Mouse (Mus musculus): ENCODE measurements around the gene Slc25a36. TPM values are rescaled to one million over a fixed set of nuclear protein-coding genes. Genes with fewer than 3 reads are reported as not detected.

Gene Slc25a36
- polyA plus RNA-seq, 1 experiment from 2014 or later: 100.0 TPM

- H3K4me3 ChIP-seq (replicated peaks; ENCODE audit: low read depth, low read length): no peak overlapping the region
- no peak overlapping the region for H3K9ac ChIP-seq (replicated peaks; ENCODE audit: low read length)
- 59% methylated on average over 8 of the region's 8 CpGs for WGBS
- H3K4me2 ChIP-seq (ENCODE audit: low read length): no peak overlapping the region
- H3K36me3 ChIP-seq (ENCODE audit: control insufficient read depth, insufficient read depth, low read length): no peaks in the 10 kb centered on the region
- H3K9me3 ChIP-seq (ENCODE audit: control insufficient read depth, low read length): no peaks in the 10 kb centered on the region
- no peaks in the 10 kb centered on the region for H3K4me1 ChIP-seq (ENCODE audit: control insufficient read depth, insufficient read depth, low read length)
- DNase-seq: no peak
- no peak overlapping the region for H3K27ac ChIP-seq (replicated peaks; ENCODE audit: low read depth, low read length)
- no peak for ATAC-seq (ENCODE audit: low FRiP score, low TSS enrichment)
- H3K27me3 ChIP-seq (ENCODE audit: control insufficient read depth, insufficient read depth, low read length): no peaks in the 10 kb centered on the region
These were observed 69.3 kb downstream of the Slc25a36 start for GRCm38 (mm10) chr9:97041633-97042032.

GRCm38 (mm10) chr9:97038010-97038409 lies 72.9 kb downstream of the Slc25a36 start:
- Histone ChIP-seq H3K9me3 (ENCODE audit: control insufficient read depth, low read length) (no peaks in the 10 kb centered on the region), H3K27me3 (ENCODE audit: control insufficient read depth, insufficient read depth, low read length) (no peaks in the 10 kb centered on the region), H3K4me2 (ENCODE audit: low read length) (no peak overlapping the region), H3K4me3 (replicated peaks; ENCODE audit: low read depth, low read length) (no peak overlapping the region), H3K4me1 (ENCODE audit: control insufficient read depth, insufficient read depth, low read length) (no peaks in the 10 kb centered on the region), H3K27ac (replicated peaks; ENCODE audit: low read depth, low read length) (no peak overlapping the region), H3K36me3 (ENCODE audit: control insufficient read depth, insufficient read depth, low read length) (no peaks in the 10 kb centered on the region), H3K9ac (replicated peaks; ENCODE audit: low read length) (no peak overlapping the region)
- ATAC-seq (ENCODE audit: low FRiP score, low TSS enrichment): no peak
- 94% methylated on average over 3 of the region's 3 CpGs for WGBS
- DNase-seq: no peak

GRCm38 (mm10) chr9:97036656-97037055 lies 74.3 kb downstream of the Slc25a36 start:
- no peaks in the 10 kb centered on the region for H3K36me3 ChIP-seq (ENCODE audit: control insufficient read depth, insufficient read depth, low read length)
- DNase-seq (no peak), ATAC-seq (ENCODE audit: low FRiP score, low TSS enrichment) (no peak)
- H3K4me3 ChIP-seq (replicated peaks; ENCODE audit: low read depth, low read length): no peak overlapping the region
- H3K9ac ChIP-seq (replicated peaks; ENCODE audit: low read length): no peak overlapping the region
- H3K4me2 ChIP-seq (ENCODE audit: low read length): no peak overlapping the region
- H3K9me3 ChIP-seq (ENCODE audit: control insufficient read depth, low read length): no peaks in the 10 kb centered on the region
- 88% methylated on average over 7 of the region's 7 CpGs for WGBS
- H3K27ac ChIP-seq (replicated peaks; ENCODE audit: low read depth, low read length): no peak overlapping the region
- no peaks in the 10 kb centered on the region for H3K4me1 ChIP-seq (ENCODE audit: control insufficient read depth, insufficient read depth, low read length)
- H3K27me3 ChIP-seq (ENCODE audit: control insufficient read depth, insufficient read depth, low read length): no peaks in the 10 kb centered on the region

GRCm38 (mm10) chr9:97027361-97027760 lies 83.6 kb downstream of the Slc25a36 start:
- Histone ChIP-seq H3K4me1 (ENCODE audit: control insufficient read depth, insufficient read depth, low read length) (no peaks in the 10 kb centered on the region), H3K27me3 (ENCODE audit: control insufficient read depth, insufficient read depth, low read length) (no peaks in the 10 kb centered on the region), H3K4me2 (ENCODE audit: low read length) (no peak overlapping the region), H3K36me3 (ENCODE audit: control insufficient read depth, insufficient read depth, low read length) (no peaks in the 10 kb centered on the region), H3K9me3 (ENCODE audit: control insufficient read depth, low read length) (no peaks in the 10 kb centered on the region), H3K4me3 (replicated peaks; ENCODE audit: low read depth, low read length) (no peak overlapping the region), H3K27ac (replicated peaks; ENCODE audit: low read depth, low read length) (no peak overlapping the region), H3K9ac (replicated peaks; ENCODE audit: low read length) (no peak overlapping the region)
- ATAC-seq (ENCODE audit: low FRiP score, low TSS enrichment) (no peak), DNase-seq (no peak)
- WGBS: 79% methylated on average over 12 of the region's 12 CpGs

- Histone ChIP-seq H3K36me3 (ENCODE audit: control insufficient read depth, insufficient read depth, low read length) (no peaks in the 10 kb centered on the region), H3K9me3 (ENCODE audit: control insufficient read depth, low read length) (no peaks in the 10 kb centered on the region), H3K9ac (replicated peaks; ENCODE audit: low read length) (no peak overlapping the region), H3K4me1 (ENCODE audit: control insufficient read depth, insufficient read depth, low read length) (no peaks in the 10 kb centered on the region), H3K4me2 (ENCODE audit: low read length) (no peak overlapping the region), H3K27me3 (ENCODE audit: control insufficient read depth, insufficient read depth, low read length) (no peaks in the 10 kb centered on the region), H3K27ac (replicated peaks; ENCODE audit: low read depth, low read length) (no peak overlapping the region), H3K4me3 (replicated peaks; ENCODE audit: low read depth, low read length) (no peak overlapping the region)
- DNase-seq (no peak), ATAC-seq (ENCODE audit: low FRiP score, low TSS enrichment) (no peak)
- WGBS: 90% methylated on average over 4 of the region's 4 CpGs
These were observed 85.0 kb downstream of the Slc25a36 start for GRCm38 (mm10) chr9:97026006-97026405.

Other genes with a start within 250 kb of the Slc25a36 start
- gene Pxylp1, start 218.5 kb downstream of the Slc25a36 start, polyA plus RNA-seq (2014; fragmentation: Nextera tagmentation; extraction: Ambion mirVana): 52.7 and 66.1 TPM in 2 replicates
- 33.9 and 38.5 TPM in 2 replicates for gene Spsb4, start 92.3 kb downstream of the Slc25a36 start, polyA plus RNA-seq (2014; fragmentation: Nextera tagmentation; extraction: Ambion mirVana)